In the genomic region with DNA sequence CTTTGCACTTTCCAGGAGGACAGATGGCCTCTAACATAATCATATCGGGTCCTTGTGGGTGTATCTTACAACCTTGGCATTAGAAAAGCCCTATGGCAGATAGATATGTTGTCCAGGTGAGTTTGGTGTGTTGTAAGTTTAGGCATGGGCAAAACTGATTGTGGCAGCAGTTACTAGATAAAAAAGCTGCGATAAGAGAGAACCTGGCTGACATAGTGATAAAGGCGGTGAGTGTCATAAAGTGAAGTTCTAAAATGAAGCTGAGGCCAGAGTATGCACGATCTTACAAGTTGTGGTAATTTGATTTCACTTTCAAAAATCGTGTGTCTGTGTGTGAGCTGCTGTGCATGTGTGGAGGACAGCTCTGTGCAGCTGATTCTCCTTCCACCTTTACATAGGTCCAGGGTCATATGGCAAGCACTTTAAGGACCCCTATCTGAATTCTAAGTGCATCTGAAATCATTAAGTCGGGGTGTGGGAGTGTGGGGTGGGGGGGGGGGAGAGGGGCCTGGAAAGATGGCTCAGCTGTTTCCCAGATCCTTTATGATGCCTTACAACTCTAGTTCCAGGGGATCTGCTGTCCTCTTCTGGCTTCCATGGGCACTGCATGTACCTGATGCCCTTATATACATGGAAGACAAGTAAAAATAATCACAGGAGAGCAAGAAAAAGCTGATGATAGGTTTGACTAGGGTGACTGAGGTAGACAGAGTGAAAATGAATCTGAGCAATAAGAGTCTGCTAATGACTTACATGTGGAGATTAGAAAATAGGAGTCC, we compare ENCODE assay signal across 9 mouse cellular contexts. TPM values are rescaled to one million over a fixed set of nuclear protein-coding genes. Genes with fewer than 3 reads are reported as not detected.
A peak's percentile ranks its signal among the peaks of the same experiment; 100 is the strongest.
DNase-seq lines count a peak whose midpoint lies in the region; ATAC-seq and TF ChIP-seq lines count a peak whose summit lies in the region.
"Had no signal": no experiment of that assay in that cellular context is flagged by ENCODE, and none has a peak within 500 bp of the region (broad histone marks: within the 10 kb centered on the region; RNA-seq: fewer than 3 reads in every experiment).

No protein-coding gene starts in this region.

- no peak overlapping the region for H3K9ac ChIP-seq in CH12.LX (ENCODE audit: insufficient read depth, low read depth)
- no peak overlapping the region for H3K9ac ChIP-seq in hindbrain, embryonic 11.5 days (ENCODE audit: low read depth, low read length)

- no peak overlapping the region for H3K27ac ChIP-seq in CH12.LX (ENCODE audit: insufficient read depth, low read depth)
- H3K27ac ChIP-seq in hindbrain, embryonic 11.5 days (ENCODE audit: low read depth, low read length): no peak overlapping the region
- no peak overlapping the region for H3K27ac ChIP-seq in limb, embryonic 10.5 days

- no peaks in the 10 kb centered on the region for H3K27me3 ChIP-seq in CH12.LX (replicated peaks)
- no peaks in the 10 kb centered on the region for H3K27me3 ChIP-seq in hindbrain, embryonic 11.5 days (ENCODE audit: control insufficient read depth, insufficient read depth, low read length)
- H3K27me3 ChIP-seq in limb, embryonic 10.5 days (ENCODE audit: low read depth, poor library complexity, severe bottlenecking): no peaks in the 10 kb centered on the region

- H3K36me3 ChIP-seq in CH12.LX (replicated peaks in 1 of 2; ENCODE audit: control insufficient read depth in 1 of 2, insufficient read depth in 1 of 2, low read length in 1 of 2): no peaks in the 10 kb centered on the region
- H3K36me3 ChIP-seq in hindbrain, embryonic 11.5 days (ENCODE audit: control insufficient read depth, insufficient read depth, low read length): no peaks in the 10 kb centered on the region
- H3K36me3 ChIP-seq in limb, embryonic 10.5 days: no peaks in the 10 kb centered on the region

- no peak overlapping the region for H3K4me2 ChIP-seq in CH12.LX (ENCODE audit: insufficient read depth, low read depth, poor library complexity, severe bottlenecking)
- H3K4me2 ChIP-seq in hindbrain, embryonic 11.5 days (replicated peaks; ENCODE audit: low read depth, low read length): no peak overlapping the region

- TF ChIP-seq EP300 in CH12.LX (IDR thresholded peaks at IDR 0.05; ENCODE audit: low read length): no peak

- no peaks in the 10 kb centered on the region for H3K9me3 ChIP-seq in CH12.LX (replicated peaks; ENCODE audit: low read length)
- no peaks in the 10 kb centered on the region for H3K9me3 ChIP-seq in hindbrain, embryonic 11.5 days (ENCODE audit: control insufficient read depth, low read length)
- H3K9me3 ChIP-seq in limb, embryonic 10.5 days (replicated peaks): no peaks in the 10 kb centered on the region

- ATAC-seq in hindbrain, embryonic 11.5 days (ENCODE audit: low FRiP score): no peak

- H3K4me1 ChIP-seq in CH12.LX (ENCODE audit: control insufficient read depth in 1 of 2, insufficient read depth in 2 of 2): peaks cover 5 to 18% of the 10 kb centered on the region in 2 experiments
- no peaks in the 10 kb centered on the region for H3K4me1 ChIP-seq in hindbrain, embryonic 11.5 days (replicated peaks; ENCODE audit: control insufficient read depth, insufficient read depth, low read length)
- H3K4me1 ChIP-seq in limb, embryonic 10.5 days: no peaks in the 10 kb centered on the region

- TF ChIP-seq POLR2A in CH12.LX (IDR thresholded peaks at IDR 0.05; ENCODE audit: low read depth, low read length): no peak

- in situ Hi-C loops in CH12.LX (cut with MboI; ENCODE audit: low pct_ligation_motif_present, low pct_unique_long_range_greater_than_20kb, low sequenced_read_pairs): loop anchor here (5.0 kb wide), 1 partner anchor 42 kb away; no protein-coding TSS in a partner anchor

- dilution Hi-C loops in CH12.LX (cut with MboI; ENCODE audit: extremely low pct_ligation_motif_present, extremely low pct_unique_long_range_greater_than_20kb, low sequenced_read_pairs): no loop called here

- 75% methylated on average over 6 of the region's 6 CpGs for WGBS in hindbrain, embryonic 11.5 days
- 75% methylated on average over 6 of the region's 6 CpGs for WGBS in limb, embryonic 10.5 days

- peak; percentile 70 to 87; a peak in 3 of 4 replicates for TF ChIP-seq CTCF in CH12.LX (conservative IDR thresholded peaks at IDR 0.05 in 1 of 2, IDR thresholded peaks at IDR 0.05 in 1 of 2; ENCODE audit: low read depth in 2 of 2, low read length in 2 of 2)

- peak; percentile 81 for TF ChIP-seq RAD21 in CH12.LX (IDR thresholded peaks at IDR 0.05; ENCODE audit: low read depth, low read length)

- no peaks in the 10 kb centered on the region for H3K79me2 ChIP-seq in CH12.LX (replicated peaks; ENCODE audit: control insufficient read depth, extremely low read depth, insufficient read depth, poor library complexity, severe bottlenecking)

- no peak overlapping the region for H3K4me3 ChIP-seq in CH12.LX (replicated peaks in 1 of 3; ENCODE audit: low read depth in 2 of 3, low read length in 2 of 3, poor library complexity in 1 of 3)
- no peak overlapping the region for H3K4me3 ChIP-seq in hindbrain, embryonic 11.5 days (ENCODE audit: low read depth, low read length)
- no peak overlapping the region for H3K4me3 ChIP-seq in limb, embryonic 10.5 days

- peak; percentile 51 to 77 for DNase-seq in frontal cortex, adult 2 months (ENCODE audit: extremely low spot score in 1 of 2, low spot score in 1 of 2)
- DNase-seq in frontal cortex, postnatal 14 days (ENCODE audit: low spot score in 2 of 2): no peak
- no peak for DNase-seq in CH12.LX (ENCODE audit: extremely low read depth)
- peak; percentile 47 to 65 for DNase-seq in adrenal gland, postnatal 36 days
- peak; percentile 42 for DNase-seq in hindbrain, embryonic 11.5 days (ENCODE audit: low spot score)
- DNase-seq in limb, embryonic 10.5 days (ENCODE audit: low spot score): peak; percentile 44
- DNase-seq in right cerebral cortex, postnatal 14 days: peak; percentile 42
- DNase-seq in gastrocnemius, postnatal 25 days: no peak

TF ChIP-seq in CH12.LX, 34 proteins besides CTCF, POLR2A, EP300 and RAD21:
- TF ChIP-seq SMC3 (IDR thresholded peaks at IDR 0.05; ENCODE audit: low read depth, low read length) (peak; percentile 86), KAT2A (IDR thresholded peaks at IDR 0.05; ENCODE audit: insufficient replicate concordance, low read length) (no peak), ZC3H11A (IDR thresholded peaks at IDR 0.05; ENCODE audit: low read depth, low read length) (peak; percentile 55), IRF4 (IDR thresholded peaks at IDR 0.05; ENCODE audit: low read depth, low read length) (0 out of 2 replicates have a peak, but pooled peaks have one; percentile 37)

RNA-seq across cellular contexts. Expression of gene Nudt9, which starts 6.8 kb away (rescaled TPM):
- polyA plus RNA-seq in frontal cortex, adult 2 months (2012; rRNA removed): 79.1 and 81.9 TPM in 2 replicates
- total RNA-seq in CH12.LX (2012; rRNA removed) (58.5 and 63.8 TPM in 2 replicates), CH12.LX (2014; rRNA removed) (63.5 and 65.3 TPM in 2 replicates)
- polyA plus RNA-seq in CH12.LX (2012; ENCODE audit: insufficient read length, low read depth): 83.8 and 92.8 TPM in 2 replicates
- 10 to 100 TPM; 58.6 to 67.5 TPM for total RNA-seq in adrenal gland, postnatal 36 days (2021)
- polyA plus RNA-seq in hindbrain, embryonic 11.5 days (2014; fragmentation: Nextera tagmentation; extraction: Ambion mirVana): 65.1 and 68.2 TPM in 2 replicates
- polyA plus RNA-seq in limb, embryonic 10.5 days (2016; fragmentation: Nextera tagmentation; extraction: Ambion mirVana): 63.0 and 63.8 TPM in 2 replicates
- total RNA-seq in gastrocnemius, postnatal 25 days (2021): 10 to 100 TPM; 50.4 to 55.4 TPM

RNA-seq across cellular contexts. Expression of gene Hsd17b11, which starts 17.6 kb away (rescaled TPM):
- 48.7 and 49.3 TPM in 2 replicates for polyA plus RNA-seq in frontal cortex, adult 2 months (2012; rRNA removed)
- total RNA-seq in CH12.LX (2012; rRNA removed): 7.7 and 9.4 TPM in 2 replicates
- 15.3 and 17.3 TPM in 2 replicates for total RNA-seq in CH12.LX (2014; rRNA removed)
- 23.1 and 25.8 TPM in 2 replicates for polyA plus RNA-seq in CH12.LX (2012; ENCODE audit: insufficient read length, low read depth)
- total RNA-seq in adrenal gland, postnatal 36 days (2021): 10 to 100 TPM; 50.4 to 80.2 TPM
- polyA plus RNA-seq in hindbrain, embryonic 11.5 days (2014; fragmentation: Nextera tagmentation; extraction: Ambion mirVana): 1.3 and 1.5 TPM in 2 replicates
- 1.9 and 2.4 TPM in 2 replicates for polyA plus RNA-seq in limb, embryonic 10.5 days (2016; fragmentation: Nextera tagmentation; extraction: Ambion mirVana)
- total RNA-seq in gastrocnemius, postnatal 25 days (2021): 1 to 10 TPM; 7.8 to 8.3 TPM

RNA-seq across cellular contexts. Expression of gene Gm17660, which starts 38.1 kb away (rescaled TPM):
- not detected in 2 replicates for polyA plus RNA-seq in frontal cortex, adult 2 months (2012; rRNA removed)
- total RNA-seq in CH12.LX (2012; rRNA removed) (not detected in 2 replicates), CH12.LX (2014; rRNA removed) (not detected in 2 replicates)
- not detected in 2 replicates for polyA plus RNA-seq in CH12.LX (2012; ENCODE audit: insufficient read length, low read depth)
- not detected for total RNA-seq in adrenal gland, postnatal 36 days (2021)
- polyA plus RNA-seq in hindbrain, embryonic 11.5 days (2014; fragmentation: Nextera tagmentation; extraction: Ambion mirVana): not detected in 2 replicates
- not detected in 2 replicates for polyA plus RNA-seq in limb, embryonic 10.5 days (2016; fragmentation: Nextera tagmentation; extraction: Ambion mirVana)
- total RNA-seq in gastrocnemius, postnatal 25 days (2021): not detected
- total RNA-seq: layer of hippocampus, adult 18-20 months had no signal

Comparison
In these comparisons a context has a peak if more than half of its experiments do, and no peak if none do; other contexts are left out.
1. DNase-seq: peak in frontal cortex, adult 2 months (2 of 2), adrenal gland, postnatal 36 days (2 of 2), hindbrain, embryonic 11.5 days (single experiment), limb, embryonic 10.5 days (single experiment) and right cerebral cortex, postnatal 14 days (single experiment); none in frontal cortex, postnatal 14 days (0 of 2), CH12.LX (single experiment) and gastrocnemius, postnatal 25 days (single experiment).